Mouse (Mus musculus) kidney, postnatal 25 days (tissue): ENCODE results near the gene Gm7075.
"Not testable (repeated sequence)": the region's sequence is repeated elsewhere in the genome, so short reads cannot be mapped to it uniquely, and the experiment has no call there.

Experiments
- DNase-seq, 2 experiments: peaks; one replicate each; pipeline ENCODE4 v3.0.0; 2021; ENCODE audit warnings: mixed read lengths in 2 of 2

Gm7075 gene

GRCm38 (mm10) chr10:63421739-63422735, at the start of gene Gm7075:
TSS of gene Gm7075 (minus strand) at chr10:63421789.
- peak; percentile 60 to 72 for DNase-seq

- no peak for DNase-seq
Observed at GRCm38 (mm10) chr10:63460935-63461334, 39.3 kb upstream of the Gm7075 start.

GRCm38 (mm10) chr10:63457292-63458128, 35.9 kb upstream of the Gm7075 start:
- no peak for DNase-seq

GRCm38 (mm10) chr10:63455110-63455878, 33.7 kb upstream of the Gm7075 start:
- DNase-seq = peak; percentile 38 to 56

GRCm38 (mm10) chr10:63453926-63454325, 32.3 kb upstream of the Gm7075 start:
- no peak for DNase-seq

GRCm38 (mm10) chr10:63444602-63445387, 23.2 kb upstream of the Gm7075 start:
- DNase-seq = not testable (repeated sequence)

- no peak for DNase-seq
Observed at GRCm38 (mm10) chr10:63439694-63440228, 18.2 kb upstream of the Gm7075 start.

- no peak for DNase-seq
Observed at GRCm38 (mm10) chr10:63438736-63439262, 17.2 kb upstream of the Gm7075 start.

GRCm38 (mm10) chr10:63432887-63433286, 11.3 kb upstream of the Gm7075 start:
- DNase-seq = no peak

- DNase-seq = no peak
Observed at GRCm38 (mm10) chr10:63432099-63432498, 10.5 kb upstream of the Gm7075 start.

- DNase-seq = no peak
Observed at GRCm38 (mm10) chr10:63431221-63431736, 9.7 kb upstream of the Gm7075 start.

GRCm38 (mm10) chr10:63429785-63430305, 8.3 kb upstream of the Gm7075 start, which contains the start of gene Ctnna3:
TSS of gene Ctnna3 (plus strand) at chr10:63430098.
- peak; percentile 92 to 97 for DNase-seq

- DNase-seq = peak; percentile 96 to 98
Observed at GRCm38 (mm10) chr10:63429380-63429779, 7.8 kb upstream of the Gm7075 start.

- DNase-seq = no peak
Observed at GRCm38 (mm10) chr10:63429023-63429340, 7.4 kb upstream of the Gm7075 start.

- peak; percentile 33 to 47 for DNase-seq
Observed at GRCm38 (mm10) chr10:63428243-63429022, 6.8 kb upstream of the Gm7075 start.

- peak in 1 of 2 experiments; percentile 26 for DNase-seq
Observed at GRCm38 (mm10) chr10:63427146-63427545, 5.6 kb upstream of the Gm7075 start.

- DNase-seq = peak; percentile 56 to 57
Observed at GRCm38 (mm10) chr10:63424475-63424814, 2.9 kb upstream of the Gm7075 start.

- peak in 1 of 2 experiments; percentile 16 for DNase-seq
Observed at GRCm38 (mm10) chr10:63423591-63424474, 2.2 kb upstream of the Gm7075 start.

GRCm38 (mm10) chr10:63422736-63422992, 1.1 kb upstream of the Gm7075 start:
- no peak for DNase-seq
